Mouse (Mus musculus): Measurements from ENCODE around the gene Kcnab2. TPM values are rescaled to one million over a fixed set of nuclear protein-coding genes. Genes with fewer than 3 reads are reported as not detected.

The Kcnab2 gene
- polyA plus RNA-seq, 1 experiment from 2014 or later: 2.0 TPM

GRCm38 (mm10) chr4:152412524-152413080 is 65.1 kb downstream of the Kcnab2 start:
- Histone ChIP-seq H3K4me1 (replicated peaks; ENCODE audit: control insufficient read depth, insufficient read depth, low read length) (no peaks in the 10 kb centered on the region), H3K36me3 (ENCODE audit: control insufficient read depth, insufficient read depth) (no peaks in the 10 kb centered on the region), H3K27ac (ENCODE audit: low read depth, low read length) (no peak overlapping the region), H3K4me3 (ENCODE audit: low read depth, low read length) (no peak overlapping the region), H3K4me2 (replicated peaks; ENCODE audit: low read depth) (no peak overlapping the region), H3K9ac (ENCODE audit: low read depth, low read length) (no peak overlapping the region), H3K27me3 (replicated peaks; ENCODE audit: control insufficient read depth, insufficient read depth, low read length) (no peaks in the 10 kb centered on the region), H3K9me3 (ENCODE audit: control insufficient read depth) (no peaks in the 10 kb centered on the region)
- 83% methylated on average over 3 of the region's 3 CpGs for WGBS
- no peak for TF ChIP-seq CTCF (IDR thresholded peaks at IDR 0.05; ENCODE audit: low read depth)
- no peak for ATAC-seq

- H3K4me2 ChIP-seq (replicated peaks; ENCODE audit: low read depth): no peak overlapping the region
- ATAC-seq: no peak
- TF ChIP-seq CTCF (IDR thresholded peaks at IDR 0.05; ENCODE audit: low read depth): no peak
- no peak overlapping the region for H3K27ac ChIP-seq (ENCODE audit: low read depth, low read length)
- no peaks in the 10 kb centered on the region for H3K4me1 ChIP-seq (replicated peaks; ENCODE audit: control insufficient read depth, insufficient read depth, low read length)
- no peaks in the 10 kb centered on the region for H3K9me3 ChIP-seq (ENCODE audit: control insufficient read depth)
- H3K27me3 ChIP-seq (replicated peaks; ENCODE audit: control insufficient read depth, insufficient read depth, low read length): no peaks in the 10 kb centered on the region
- no peak overlapping the region for H3K4me3 ChIP-seq (ENCODE audit: low read depth, low read length)
- H3K36me3 ChIP-seq (ENCODE audit: control insufficient read depth, insufficient read depth): no peaks in the 10 kb centered on the region
- WGBS: 69% methylated on average over 13 of the region's 13 CpGs
- H3K9ac ChIP-seq (ENCODE audit: low read depth, low read length): no peak overlapping the region
These were observed 66.7 kb downstream of the Kcnab2 start for GRCm38 (mm10) chr4:152410961-152411360.

- Histone ChIP-seq H3K9ac (ENCODE audit: low read depth, low read length) (no peak overlapping the region), H3K4me3 (ENCODE audit: low read depth, low read length) (no peak overlapping the region), H3K9me3 (ENCODE audit: control insufficient read depth) (no peaks in the 10 kb centered on the region), H3K27ac (ENCODE audit: low read depth, low read length) (no peak overlapping the region), H3K4me1 (replicated peaks; ENCODE audit: control insufficient read depth, insufficient read depth, low read length) (no peaks in the 10 kb centered on the region), H3K4me2 (replicated peaks; ENCODE audit: low read depth) (no peak overlapping the region), H3K27me3 (replicated peaks; ENCODE audit: control insufficient read depth, insufficient read depth, low read length) (no peaks in the 10 kb centered on the region), H3K36me3 (ENCODE audit: control insufficient read depth, insufficient read depth) (no peaks in the 10 kb centered on the region)
- no peak for ATAC-seq
- TF ChIP-seq CTCF (IDR thresholded peaks at IDR 0.05; ENCODE audit: low read depth): no peak
- WGBS: 72% methylated on average over 8 of the region's 8 CpGs
These were observed 71.1 kb downstream of the Kcnab2 start for GRCm38 (mm10) chr4:152406531-152406930.

GRCm38 (mm10) chr4:152405671-152406201 is 71.9 kb downstream of the Kcnab2 start:
- no peaks in the 10 kb centered on the region for H3K27me3 ChIP-seq (replicated peaks; ENCODE audit: control insufficient read depth, insufficient read depth, low read length)
- no peaks in the 10 kb centered on the region for H3K36me3 ChIP-seq (ENCODE audit: control insufficient read depth, insufficient read depth)
- no peak overlapping the region for H3K4me3 ChIP-seq (ENCODE audit: low read depth, low read length)
- no peaks in the 10 kb centered on the region for H3K4me1 ChIP-seq (replicated peaks; ENCODE audit: control insufficient read depth, insufficient read depth, low read length)
- H3K9ac ChIP-seq (ENCODE audit: low read depth, low read length): no peak overlapping the region
- H3K27ac ChIP-seq (ENCODE audit: low read depth, low read length): no peak overlapping the region
- no peak overlapping the region for H3K4me2 ChIP-seq (replicated peaks; ENCODE audit: low read depth)
- TF ChIP-seq CTCF (IDR thresholded peaks at IDR 0.05; ENCODE audit: low read depth): no peak
- 72% methylated on average over 7 of the region's 7 CpGs for WGBS
- H3K9me3 ChIP-seq (ENCODE audit: control insufficient read depth): no peaks in the 10 kb centered on the region
- ATAC-seq: no peak

- Histone ChIP-seq H3K27ac (ENCODE audit: low read depth, low read length) (no peak overlapping the region), H3K27me3 (replicated peaks; ENCODE audit: control insufficient read depth, insufficient read depth, low read length) (no peaks in the 10 kb centered on the region), H3K9me3 (ENCODE audit: control insufficient read depth) (no peaks in the 10 kb centered on the region), H3K9ac (ENCODE audit: low read depth, low read length) (no peak overlapping the region), H3K4me2 (replicated peaks; ENCODE audit: low read depth) (no peak overlapping the region), H3K36me3 (ENCODE audit: control insufficient read depth, insufficient read depth) (no peaks in the 10 kb centered on the region), H3K4me1 (replicated peaks; ENCODE audit: control insufficient read depth, insufficient read depth, low read length) (no peaks in the 10 kb centered on the region), H3K4me3 (ENCODE audit: low read depth, low read length) (no peak overlapping the region)
- 75% methylated on average over 6 of the region's 6 CpGs for WGBS
- ATAC-seq: no peak
- no peak for TF ChIP-seq CTCF (IDR thresholded peaks at IDR 0.05; ENCODE audit: low read depth)
These were observed 72.5 kb downstream of the Kcnab2 start for GRCm38 (mm10) chr4:152405143-152405542.

GRCm38 (mm10) chr4:152398926-152399325 is 78.7 kb downstream of the Kcnab2 start:
- Histone ChIP-seq H3K4me3 (ENCODE audit: low read depth, low read length) (no peak overlapping the region), H3K36me3 (ENCODE audit: control insufficient read depth, insufficient read depth) (no peaks in the 10 kb centered on the region), H3K27me3 (replicated peaks; ENCODE audit: control insufficient read depth, insufficient read depth, low read length) (no peaks in the 10 kb centered on the region), H3K4me1 (replicated peaks; ENCODE audit: control insufficient read depth, insufficient read depth, low read length) (no peaks in the 10 kb centered on the region), H3K4me2 (replicated peaks; ENCODE audit: low read depth) (no peak overlapping the region), H3K9ac (ENCODE audit: low read depth, low read length) (no peak overlapping the region), H3K9me3 (ENCODE audit: control insufficient read depth) (no peaks in the 10 kb centered on the region), H3K27ac (ENCODE audit: low read depth, low read length) (no peak overlapping the region)
- ATAC-seq: no peak
- WGBS: 79% methylated on average over 3 of the region's 3 CpGs
- TF ChIP-seq CTCF (IDR thresholded peaks at IDR 0.05; ENCODE audit: low read depth): no peak
